Mouse (Mus musculus) C2C12 (cell line): ENCODE results near the gene Col24a1.

Experiments
- CTCF ChIP-seq: IDR thresholded peaks from one replicate; pipeline ENCODE4 v1.5.1; 2011; ENCODE audit not compliant: control insufficient read depth, insufficient read depth, insufficient read length
- FOSL1 ChIP-seq: IDR thresholded peaks from one replicate; pipeline ENCODE4 v1.8.0; 2011; ENCODE audit warnings: mild to moderate bottlenecking, low read length; ENCODE audit not compliant: poor library complexity, insufficient read depth, severe bottlenecking
- MAX ChIP-seq: IDR thresholded peaks from one replicate; pipeline ENCODE4 v1.6.1; 2011; ENCODE audit warnings: mild to moderate bottlenecking, control low read depth
- MYOD1 ChIP-seq: IDR thresholded peaks from one replicate; pipeline ENCODE4 v1.6.1; 2011; ENCODE audit warnings: low read depth; ENCODE audit not compliant: control insufficient read depth, insufficient read length
- MYOG ChIP-seq: IDR thresholded peaks from one replicate; pipeline ENCODE4 v1.6.1; 2011; ENCODE audit not compliant: control insufficient read depth, insufficient read length; ENCODE audit errors: extremely low read depth
- USF1 ChIP-seq: IDR thresholded peaks from one replicate; pipeline ENCODE4 v1.6.1; 2011; ENCODE audit warnings: low read depth, mild to moderate bottlenecking, control low read depth, moderate library complexity

- TF ChIP-seq CTCF = no peak
- TF ChIP-seq USF1 = no peak
- no peak for TF ChIP-seq MYOG
- TF ChIP-seq MYOD1 = no peak
- TF ChIP-seq MAX = no peak
- no peak for TF ChIP-seq FOSL1
Observed at GRCm38 (mm10) chr3:145537870-145538269, 245.6 kb downstream of the Col24a1 start.
